Mouse (Mus musculus) heart, embryonic 15.5 days (tissue): Measurements from ENCODE around the gene Col4a2. TPM values are rescaled to one million over a fixed set of nuclear protein-coding genes. Genes with fewer than 3 reads are reported as not detected.

ENCODE experiments used
- ATAC-seq: fragments of 200-750 bp; cut with Nextera tagmentation; replicated peaks from 2 replicates; pipeline ENCODE4 v1.8.0; 2017; ENCODE audit warnings: low read depth, moderate TSS enrichment; ENCODE audit not compliant: insufficient number of reproducible peaks, insufficient read depth, low FRiP score
- H3K27ac ChIP-seq: fragments of 300-500 bp; sonication (generic); 2 replicates; pipeline ENCODE4 v1.5.1; 2015; ENCODE audit warnings: mild to moderate bottlenecking, inconsistent platforms
- H3K27me3 ChIP-seq: fragments of 300-500 bp; sonication (generic); 2 replicates; pipeline ENCODE4 v1.6.1; 2015; ENCODE audit warnings: inconsistent platforms
- H3K36me3 ChIP-seq: fragments of 300-500 bp; sonication (generic); 2 replicates; pipeline ENCODE4 v1.6.1; 2015; ENCODE audit warnings: mild to moderate bottlenecking, inconsistent platforms
- H3K4me1 ChIP-seq: fragments of 300-500 bp; sonication (generic); replicated peaks from 2 replicates; pipeline ENCODE4 v1.6.1; 2015; ENCODE audit warnings: inconsistent platforms
- H3K4me2 ChIP-seq: fragments of 300-500 bp; sonication (generic); 2 replicates; pipeline ENCODE4 v1.6.1; 2015; ENCODE audit warnings: inconsistent platforms, mild to moderate bottlenecking, moderate library complexity
- H3K4me3 ChIP-seq: fragments of 300-500 bp; sonication (generic); 2 replicates; pipeline ENCODE4 v1.5.1; 2015; ENCODE audit warnings: mild to moderate bottlenecking, inconsistent platforms
- H3K9ac ChIP-seq: fragments of 300-500 bp; sonication (generic); 2 replicates; pipeline ENCODE4 v1.6.1; 2015; ENCODE audit warnings: mild to moderate bottlenecking, inconsistent platforms
- H3K9me3 ChIP-seq: fragments of 300-500 bp; sonication (generic); replicated peaks from 2 replicates; pipeline ENCODE4 v1.6.1; 2016; ENCODE audit warnings: inconsistent platforms
- WGBS: fragments of 180-500 bp; shearing (Covaris S2); methylation state at CpG from one replicate; pipeline ENCODE4 v1.1.7; 2015; ENCODE audit warnings: mixed read lengths; 5-methylcytosine and 5-hydroxymethylcytosine counted together
- polyA plus RNA-seq: library from polyadenylated mRNA; unstranded; fragments of >200 nt; fragmentation: Nextera tagmentation; extraction: Ambion mirVana; gene quantifications from 2 replicates; pipeline ENCODE4 v1.2.1, GENCODE M21; 2015

The Col4a2 gene
- polyA plus RNA-seq, 1 experiment from 2014 or later: 89.8 TPM

DNA sequence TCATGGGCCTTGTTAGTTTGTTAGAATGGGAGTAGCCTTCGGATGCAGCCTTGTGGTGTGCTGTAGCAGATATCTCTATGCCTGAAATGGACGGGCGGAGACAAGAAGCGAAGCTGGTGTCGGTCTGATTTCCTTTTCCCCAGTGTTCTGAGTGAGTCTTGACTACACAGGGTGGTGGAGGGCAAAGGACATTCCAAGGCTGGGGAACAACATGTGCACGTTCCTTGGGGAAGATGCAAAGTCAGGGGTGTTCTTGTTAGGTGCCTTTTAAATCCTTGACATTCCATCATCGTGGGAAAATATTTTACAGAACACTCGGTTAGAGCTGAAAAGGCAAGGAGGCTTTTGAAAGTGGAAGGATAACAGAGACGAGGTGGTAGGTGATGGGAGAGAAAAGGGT, 31.9 kb downstream of the Col4a2 start:
- Histone ChIP-seq H3K36me3 (no peaks in the 10 kb centered on the region), H3K27me3 (no peaks in the 10 kb centered on the region), H3K9me3 (no peaks in the 10 kb centered on the region), H3K4me3 (no peak overlapping the region), H3K9ac (no peak overlapping the region), H3K4me1 (peaks cover 77% of the 10 kb centered on the region), H3K4me2 (no peak overlapping the region), H3K27ac (no peak overlapping the region)
- no peak for ATAC-seq
- 66% methylated on average over 9 of the region's 9 CpGs for WGBS

DNA sequence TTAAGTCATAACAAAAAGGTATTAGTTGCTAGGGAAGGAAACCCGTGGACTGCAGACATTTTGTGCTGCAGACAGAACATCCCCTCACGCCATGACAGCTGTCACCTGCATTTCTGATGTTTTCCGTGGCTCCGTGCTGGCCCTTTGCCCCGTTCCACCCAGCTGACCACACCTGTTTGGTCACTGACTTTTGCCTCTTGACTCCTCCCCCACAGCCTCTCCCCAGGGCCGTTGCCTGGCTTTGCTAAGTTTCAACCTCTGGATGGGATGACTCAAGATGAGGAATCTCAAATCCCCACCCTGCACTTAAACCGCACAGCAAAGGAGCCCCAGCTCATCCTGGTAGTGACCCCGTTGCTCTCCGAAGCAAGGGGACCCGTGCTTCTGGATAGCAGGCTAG, 33.6 kb downstream of the Col4a2 start:
- Histone ChIP-seq H3K27me3 (no peaks in the 10 kb centered on the region), H3K4me1 (peaks cover 76% of the 10 kb centered on the region), H3K27ac (no peak overlapping the region), H3K4me3 (no peak overlapping the region), H3K9me3 (no peaks in the 10 kb centered on the region), H3K36me3 (no peaks in the 10 kb centered on the region), H3K4me2 (no peak overlapping the region), H3K9ac (no peak overlapping the region)
- no peak for ATAC-seq
- WGBS: 79% methylated on average over 10 of the region's 10 CpGs

DNA sequence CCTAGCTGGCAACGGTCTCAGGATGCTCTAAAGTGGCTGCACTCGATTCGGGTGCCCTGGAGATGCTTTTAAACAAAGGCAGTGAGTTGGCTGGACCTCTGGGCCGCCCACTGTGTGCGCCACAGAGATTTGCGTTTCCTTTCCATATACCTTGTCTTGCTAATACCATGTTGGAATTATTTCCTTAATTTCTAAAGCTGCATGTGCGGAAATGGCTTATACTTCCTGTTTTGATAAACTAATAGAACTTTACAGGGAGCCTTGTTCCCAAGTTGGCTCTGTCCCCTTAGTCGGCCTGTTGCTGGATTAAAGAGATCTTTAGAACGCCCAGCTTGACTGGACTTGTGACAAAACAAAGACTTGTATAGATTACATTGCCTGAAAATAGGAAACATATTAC, 35.1 kb downstream of the Col4a2 start:
- WGBS: 59% methylated on average over 9 of the region's 9 CpGs
- Histone ChIP-seq H3K4me1 (peaks cover 69% of the 10 kb centered on the region), H3K9ac (no peak overlapping the region), H3K4me3 (no peak overlapping the region), H3K27me3 (no peaks in the 10 kb centered on the region), H3K27ac (peak overlapping the region; percentile 74), H3K4me2 (no peak overlapping the region), H3K9me3 (no peaks in the 10 kb centered on the region), H3K36me3 (no peaks in the 10 kb centered on the region)
- ATAC-seq: 0 out of 2 replicates have a peak, but pooled peaks have one; percentile 23

DNA sequence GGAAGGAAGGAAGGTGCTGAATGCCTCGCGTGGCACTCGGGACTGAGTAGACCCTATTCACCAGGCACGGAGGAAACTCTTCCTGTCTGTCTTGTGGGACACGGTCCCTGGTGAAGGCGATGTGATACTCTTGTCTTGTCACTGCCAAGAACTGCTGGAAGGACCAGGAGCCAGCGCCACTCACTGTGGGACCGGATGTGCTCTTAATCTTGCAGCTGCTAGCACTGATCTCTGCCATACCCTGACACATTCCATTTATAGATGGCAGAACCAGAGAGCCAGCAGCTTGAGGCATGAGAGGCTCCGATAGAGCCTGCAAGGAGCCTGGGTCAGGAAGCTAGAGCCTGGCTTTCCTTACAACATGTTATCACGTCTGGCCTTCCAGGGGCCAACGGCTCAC, 36.0 kb downstream of the Col4a2 start:
- no peaks in the 10 kb centered on the region for H3K9me3 ChIP-seq
- peak overlapping the region; percentile 36 for H3K4me2 ChIP-seq
- peaks cover 60% of the 10 kb centered on the region for H3K4me1 ChIP-seq
- H3K27me3 ChIP-seq: no peaks in the 10 kb centered on the region
- 25% methylated on average over 11 of the region's 11 CpGs for WGBS
- no peak overlapping the region for H3K9ac ChIP-seq
- ATAC-seq: peak; percentile 52; the same call in 1 of the 2 replicates
- peak overlapping the region; percentile 74 for H3K27ac ChIP-seq
- no peaks in the 10 kb centered on the region for H3K36me3 ChIP-seq
- no peak overlapping the region for H3K4me3 ChIP-seq

DNA sequence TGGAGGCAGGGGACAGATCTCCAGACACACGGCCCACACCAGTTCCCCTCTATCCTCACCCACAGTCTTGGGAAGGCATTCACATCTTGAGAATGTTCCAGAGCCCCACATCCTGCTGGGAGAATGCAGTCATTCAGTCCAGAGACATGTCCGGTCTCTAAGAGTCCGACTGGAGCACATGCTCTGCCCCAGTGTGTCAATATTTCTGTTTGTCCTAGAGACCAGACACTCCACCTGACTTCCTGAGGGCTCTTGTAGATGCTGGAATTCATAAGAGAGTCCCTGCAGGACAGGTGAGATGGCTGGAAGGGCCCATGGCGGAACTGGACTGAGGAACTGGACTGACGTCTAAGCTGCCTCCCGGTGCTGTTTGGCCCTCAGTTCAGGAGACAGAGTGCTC, 38.8 kb downstream of the Col4a2 start:
- Histone ChIP-seq H3K4me2 (no peak overlapping the region), H3K9ac (no peak overlapping the region), H3K36me3 (peaks cover 10% of the 10 kb centered on the region; the same call in 1 of the 2 replicates), H3K4me3 (no peak overlapping the region), H3K27me3 (no peaks in the 10 kb centered on the region), H3K4me1 (peaks cover 56% of the 10 kb centered on the region), H3K27ac (no peak overlapping the region), H3K9me3 (no peaks in the 10 kb centered on the region)
- no peak for ATAC-seq
- 81% methylated on average over 6 of the region's 6 CpGs for WGBS

DNA sequence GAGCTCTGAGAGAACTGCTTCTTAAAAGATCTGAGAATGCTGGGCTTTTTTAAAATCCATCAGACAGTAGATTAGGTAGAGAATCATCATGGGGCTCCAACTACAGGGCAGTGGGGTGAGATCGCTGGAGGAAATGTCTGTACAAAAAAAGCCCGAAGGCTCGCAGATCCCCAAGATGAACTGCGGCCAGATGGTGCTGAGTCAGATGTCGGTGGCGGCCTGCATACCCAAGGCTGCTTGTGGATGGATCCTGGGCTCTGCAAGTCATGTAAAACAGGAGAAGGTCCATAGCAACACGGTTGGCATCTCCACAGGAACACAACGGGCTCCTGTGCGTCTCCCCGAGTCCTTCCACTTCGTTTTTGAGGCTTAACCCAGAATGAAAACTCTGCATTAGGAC, 39.9 kb downstream of the Col4a2 start:
- Histone ChIP-seq H3K27me3 (no peaks in the 10 kb centered on the region), H3K9ac (no peak overlapping the region), H3K9me3 (no peaks in the 10 kb centered on the region), H3K4me1 (peaks cover 55% of the 10 kb centered on the region), H3K4me2 (no peak overlapping the region), H3K27ac (no peak overlapping the region), H3K36me3 (peaks cover 10% of the 10 kb centered on the region; the same call in 1 of the 2 replicates), H3K4me3 (no peak overlapping the region)
- WGBS: 77% methylated on average over 11 of the region's 11 CpGs
- no peak for ATAC-seq

DNA sequence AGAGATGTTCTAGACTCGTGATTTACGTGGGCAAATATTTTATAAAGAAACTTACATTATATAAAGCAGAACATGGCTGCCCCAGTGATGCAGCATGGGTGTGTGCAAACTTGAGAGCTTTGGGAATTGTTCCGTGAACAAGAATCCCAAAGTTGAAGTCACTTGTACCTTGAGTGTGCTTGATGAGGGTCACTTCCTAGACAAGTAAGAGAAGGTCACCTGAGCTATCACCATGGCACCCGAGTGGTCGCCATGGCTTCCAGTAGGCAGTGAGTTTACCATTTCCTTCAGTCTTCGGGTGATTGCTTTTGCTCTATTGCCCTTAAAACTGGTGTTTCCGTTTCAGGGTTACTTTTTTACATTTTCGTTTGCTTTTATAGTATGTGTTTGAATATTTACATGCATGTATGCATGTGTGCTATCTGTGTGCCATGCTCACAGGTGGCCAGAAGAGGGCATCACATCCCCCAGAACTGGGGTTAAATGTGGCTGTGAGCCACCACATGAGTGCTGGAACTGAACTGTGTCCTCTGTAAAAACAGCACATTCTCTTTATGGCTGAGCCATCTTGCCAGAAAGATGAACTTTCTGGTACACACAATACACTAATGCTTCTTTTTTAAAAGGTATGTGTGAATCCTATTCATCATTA, 42.3 kb downstream of the Col4a2 start:
- no peaks in the 10 kb centered on the region for H3K27me3 ChIP-seq
- H3K9ac ChIP-seq: no peak overlapping the region
- no peak for ATAC-seq
- no peak overlapping the region for H3K4me2 ChIP-seq
- no peak overlapping the region for H3K27ac ChIP-seq
- H3K4me3 ChIP-seq: no peak overlapping the region
- 95% methylated on average over 8 of the region's 8 CpGs for WGBS
- H3K9me3 ChIP-seq: no peaks in the 10 kb centered on the region
- peaks cover 46% of the 10 kb centered on the region for H3K4me1 ChIP-seq
- H3K36me3 ChIP-seq: peaks cover 10% of the 10 kb centered on the region; the same call in 1 of the 2 replicates

DNA sequence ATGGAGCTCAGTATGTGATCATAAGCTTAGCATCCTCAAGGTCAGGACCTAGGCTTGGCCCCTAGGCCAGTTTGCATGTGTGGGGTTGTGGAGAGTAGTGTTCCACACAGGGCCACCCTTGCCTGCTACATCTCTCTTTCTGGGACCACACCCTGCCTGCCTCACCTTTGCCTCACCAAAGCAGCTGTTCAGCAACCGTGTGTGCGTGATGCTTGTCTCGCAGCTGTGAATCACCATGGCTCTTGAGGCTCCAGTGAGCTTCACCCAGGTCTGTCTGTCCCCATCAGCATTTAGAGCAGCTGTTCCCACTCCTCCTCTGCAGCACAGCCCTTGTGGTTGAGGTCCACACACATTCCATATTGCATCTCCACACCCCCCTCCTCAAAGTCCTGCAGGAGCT, 43.3 kb downstream of the Col4a2 start:
- Histone ChIP-seq H3K9ac (no peak overlapping the region), H3K4me3 (no peak overlapping the region), H3K9me3 (no peaks in the 10 kb centered on the region), H3K27ac (no peak overlapping the region), H3K36me3 (peaks cover 10% of the 10 kb centered on the region; the same call in 1 of the 2 replicates), H3K4me2 (no peak overlapping the region), H3K27me3 (no peaks in the 10 kb centered on the region), H3K4me1 (peaks cover 46% of the 10 kb centered on the region)
- ATAC-seq: no peak
- WGBS: 93% methylated on average over 3 of the region's 3 CpGs

DNA sequence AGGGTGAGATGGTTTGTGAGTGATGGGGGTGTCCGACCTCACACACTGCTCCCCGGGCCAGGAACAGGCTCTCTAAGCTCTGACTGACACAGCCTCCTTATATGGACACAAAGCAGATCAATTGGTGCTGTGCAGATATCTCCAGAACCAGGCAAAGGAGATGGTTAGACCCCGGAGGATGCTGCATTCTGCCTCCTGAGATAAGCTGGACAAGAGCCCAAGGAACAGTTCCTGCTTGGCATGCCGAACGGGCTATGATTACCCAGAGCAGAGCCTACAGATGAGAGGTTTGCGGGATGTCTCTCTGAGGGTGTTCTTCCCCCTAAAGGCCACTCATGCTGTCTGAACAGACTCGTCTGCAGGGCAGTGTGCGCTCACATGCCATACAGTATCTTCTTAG, 44.2 kb downstream of the Col4a2 start:
- Histone ChIP-seq H3K27ac (peak overlapping the region; percentile 68), H3K36me3 (peaks cover 10% of the 10 kb centered on the region; the same call in 1 of the 2 replicates), H3K4me1 (peaks cover 42% of the 10 kb centered on the region), H3K9ac (no peak overlapping the region), H3K9me3 (no peaks in the 10 kb centered on the region), H3K4me2 (no peak overlapping the region), H3K27me3 (no peaks in the 10 kb centered on the region), H3K4me3 (no peak overlapping the region)
- WGBS: 41% methylated on average over 8 of the region's 8 CpGs
- no peak for ATAC-seq

DNA sequence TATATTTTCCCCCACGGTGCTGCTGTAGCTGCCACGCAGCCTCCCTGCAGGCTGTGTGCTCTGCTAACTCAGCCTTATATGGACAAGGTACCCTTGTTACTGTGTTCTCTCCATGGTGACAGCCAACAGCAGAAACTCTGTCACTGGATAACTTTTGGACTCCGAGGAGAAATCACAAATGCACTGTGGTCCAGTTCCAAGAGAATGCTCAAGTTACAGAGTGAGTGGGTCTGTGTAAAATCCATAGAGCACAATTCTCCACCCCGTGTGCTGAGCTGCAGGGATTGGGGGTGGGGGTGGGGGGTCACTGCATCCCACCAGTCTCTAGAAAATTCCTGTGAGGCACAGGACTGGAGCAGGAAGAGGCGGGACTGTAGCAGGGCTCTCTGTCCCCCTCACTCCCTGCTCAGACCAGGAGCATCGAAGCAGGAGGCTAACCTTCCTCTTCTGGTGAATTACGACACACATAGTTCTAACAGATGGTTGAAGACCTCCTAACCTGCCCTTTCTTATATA, 45.4 kb downstream of the Col4a2 start:
- H3K9ac ChIP-seq: 0 out of 2 replicates have a peak overlapping the region, but pooled peaks have one; percentile 7
- H3K36me3 ChIP-seq: peaks cover 10% of the 10 kb centered on the region; the same call in 1 of the 2 replicates
- ATAC-seq: peak; percentile 69
- H3K4me3 ChIP-seq: no peak overlapping the region
- H3K9me3 ChIP-seq: no peaks in the 10 kb centered on the region
- H3K4me1 ChIP-seq: peaks cover 54% of the 10 kb centered on the region
- H3K27ac ChIP-seq: peak overlapping the region; percentile 68
- H3K27me3 ChIP-seq: no peaks in the 10 kb centered on the region
- H3K4me2 ChIP-seq: peak overlapping the region; percentile 32
- 22% methylated on average over 7 of the region's 7 CpGs for WGBS

DNA sequence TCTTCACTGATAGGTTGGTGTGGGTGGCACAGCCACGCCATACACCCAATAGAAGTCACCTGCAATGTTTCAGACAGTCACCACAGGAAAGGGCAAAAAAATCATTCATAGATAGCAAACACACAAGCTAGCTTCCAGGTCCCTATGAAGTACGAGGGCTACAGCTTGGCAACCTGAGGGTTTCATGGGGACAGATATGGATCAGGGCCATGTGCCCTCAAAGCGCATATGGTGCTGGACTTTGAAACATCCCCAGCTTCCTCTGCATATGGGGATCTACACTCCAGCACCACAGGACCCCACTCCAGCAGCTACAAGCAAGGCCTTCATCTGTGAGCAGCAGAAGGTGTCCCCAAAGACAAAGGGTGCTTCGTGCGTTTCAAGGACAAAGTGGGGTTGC, 47.2 kb downstream of the Col4a2 start:
- no peak for ATAC-seq
- Histone ChIP-seq H3K27ac (0 out of 2 replicates have a peak overlapping the region, but pooled peaks have one; percentile 22), H3K4me1 (peaks cover 68% of the 10 kb centered on the region), H3K4me2 (no peak overlapping the region), H3K4me3 (no peak overlapping the region), H3K9me3 (no peaks in the 10 kb centered on the region), H3K36me3 (peaks cover 4% of the 10 kb centered on the region; the same call in 1 of the 2 replicates), H3K9ac (no peak overlapping the region), H3K27me3 (no peaks in the 10 kb centered on the region)
- WGBS: 82% methylated on average over 5 of the region's 5 CpGs
